Mouse (Mus musculus) limb, embryonic 14.5 days (tissue): ENCODE results near the gene Senp7. TPM values are rescaled to one million over a fixed set of nuclear protein-coding genes. Genes with fewer than 3 reads are reported as not detected.
"Not testable (repeated sequence)": the region's sequence is repeated elsewhere in the genome, so short reads cannot be mapped to it uniquely, and the experiment has no call there.

ENCODE experiments used
- ATAC-seq: fragments of 200-750 bp; cut with Nextera tagmentation; 2 replicates; pipeline ENCODE4 v1.8.0; 2017; ENCODE audit warnings: low read depth, moderate number of reproducible peaks, moderate TSS enrichment; ENCODE audit not compliant: low FRiP score
- DNase-seq: peaks from one replicate; pipeline ENCODE4 v3.0.0-alpha.2; 2015; ENCODE audit warnings: low spot score
- H3K27ac ChIP-seq: fragments of 300-500 bp; sonication (generic); replicated peaks from 2 replicates; pipeline ENCODE4 v1.5.1; 2014; ENCODE audit warnings: low read depth, mild to moderate bottlenecking, low read length, moderate library complexity, mixed read lengths
- H3K27me3 ChIP-seq: fragments of 300-500 bp; sonication (generic); 2 replicates; pipeline ENCODE4 v1.6.1; 2014; ENCODE audit warnings: low read length, mixed read lengths; ENCODE audit not compliant: control insufficient read depth, insufficient read depth
- H3K36me3 ChIP-seq: fragments of 300-500 bp; sonication (generic); 2 replicates; pipeline ENCODE4 v1.6.1; 2014; ENCODE audit warnings: mild to moderate bottlenecking, low read length, moderate library complexity, mixed read lengths; ENCODE audit not compliant: control insufficient read depth, insufficient read depth
- H3K4me1 ChIP-seq: fragments of 300-500 bp; sonication (generic); 2 replicates; pipeline ENCODE4 v1.6.1; 2014; ENCODE audit warnings: antibody characterized with exemption, low read length, mixed read lengths; ENCODE audit not compliant: control insufficient read depth, insufficient read depth
- H3K4me2 ChIP-seq: fragments of 300-500 bp; sonication (generic); replicated peaks from 2 replicates; pipeline ENCODE4 v1.6.1; 2014; ENCODE audit warnings: low read depth, mild to moderate bottlenecking, low read length, moderate library complexity; ENCODE audit not compliant: severe bottlenecking
- H3K4me3 ChIP-seq: fragments of 300-500 bp; sonication (generic); replicated peaks from 2 replicates; pipeline ENCODE4 v1.5.1; 2014; ENCODE audit warnings: low read length
- H3K9ac ChIP-seq: fragments of 300-500 bp; sonication (generic); 2 replicates; pipeline ENCODE4 v1.6.1; 2014; ENCODE audit warnings: mild to moderate bottlenecking, low read depth, low read length, moderate library complexity; ENCODE audit not compliant: severe bottlenecking
- H3K9me3 ChIP-seq: fragments of 300-500 bp; sonication (generic); 2 replicates; pipeline ENCODE4 v1.6.1; 2016; ENCODE audit warnings: low read length; ENCODE audit not compliant: control insufficient read depth
- POLR2A ChIP-seq: fragments of 200-500 bp; IDR thresholded peaks from 2 replicates; pipeline ENCODE4 v1.8.0; 2012; ENCODE audit warnings: inconsistent platforms, mild to moderate bottlenecking, moderate library complexity, borderline replicate concordance; ENCODE audit not compliant: insufficient read depth, insufficient read length; ENCODE audit errors: extremely low read depth
- WGBS: fragments of 180-500 bp; shearing (Covaris S2); extraction: QIAGEN DNeasy Blood & Tissue Kit; methylation state at CpG from one replicate; pipeline ENCODE4 v1.1.7; 2014; 5-methylcytosine and 5-hydroxymethylcytosine counted together
- polyA plus RNA-seq, 2 experiments: library from polyadenylated mRNA; depleted of rRNA in 1 of 2; stranded (reverse) in 1 of 2; unstranded in 1 of 2; fragments of >200 nt; fragmentation: Nextera tagmentation in 1 of 2; extraction: Ambion mirVana in 1 of 2; gene quantifications; 2 replicates each; pipeline versions ENCODE4 v1.2.1 to v1.2.3; 2012 to 2014

The Senp7 gene
- polyA plus RNA-seq, 2 experiments, result 25.3 to 34.5 TPM

DNA sequence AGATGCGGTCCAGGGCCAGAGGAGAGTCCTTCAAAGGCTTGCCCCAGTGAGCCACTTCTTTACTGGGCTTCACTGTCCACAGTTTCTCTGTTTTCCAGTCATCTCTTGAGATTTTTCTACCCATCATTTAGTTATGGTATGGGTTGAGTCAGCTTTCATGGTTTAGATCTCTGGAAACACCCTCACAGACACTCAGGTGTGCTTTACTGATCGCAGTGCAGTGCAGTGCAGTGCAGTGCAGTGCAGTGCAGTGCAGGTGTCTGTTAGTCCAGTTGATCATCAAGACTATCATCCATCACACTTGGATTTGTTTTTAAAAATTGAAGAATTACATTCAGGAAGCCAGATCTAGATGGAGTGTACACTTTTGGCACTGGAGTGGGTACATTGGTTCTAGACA is 38.2 kb downstream of the Senp7 start:
- Histone ChIP-seq H3K9me3 (no peaks in the 10 kb centered on the region), H3K9ac (no peak overlapping the region), H3K27ac (no peak overlapping the region), H3K4me2 (no peak overlapping the region), H3K4me3 (no peak overlapping the region), H3K27me3 (no peaks in the 10 kb centered on the region), H3K36me3 (peaks cover 26% of the 10 kb centered on the region), H3K4me1 (no peaks in the 10 kb centered on the region)
- ATAC-seq (no peak), DNase-seq (no peak)
- no peak for TF ChIP-seq POLR2A
- WGBS, result 92% methylated on average over 2 of the region's 2 CpGs

DNA sequence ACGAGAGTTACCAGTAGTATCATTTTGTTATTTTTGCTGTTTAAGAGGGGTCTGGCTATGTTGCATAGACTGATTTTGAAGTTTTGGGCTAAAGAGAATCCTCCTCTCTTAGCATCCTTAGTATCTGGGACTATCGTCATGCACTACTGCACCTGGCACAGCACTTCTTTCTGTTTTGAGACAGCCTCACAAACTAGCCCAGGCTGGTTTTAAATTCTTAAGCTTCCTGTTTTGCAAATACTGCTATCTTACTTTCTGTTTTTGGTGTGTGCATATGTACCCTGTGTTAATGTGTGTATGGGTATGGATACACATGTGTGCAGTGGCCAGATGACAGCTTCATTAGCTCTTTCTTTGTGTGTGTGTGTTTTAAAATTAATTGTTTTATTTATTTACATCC is 42.2 kb downstream of the Senp7 start:
- Histone ChIP-seq H3K27me3 (no peaks in the 10 kb centered on the region), H3K4me1 (no peaks in the 10 kb centered on the region), H3K27ac (no peak overlapping the region), H3K4me3 (no peak overlapping the region), H3K9me3 (no peaks in the 10 kb centered on the region), H3K36me3 (peaks cover 36% of the 10 kb centered on the region; the same call in 1 of the 2 replicates), H3K4me2 (no peak overlapping the region), H3K9ac (no peak overlapping the region)
- TF ChIP-seq POLR2A, result no peak
- ATAC-seq, result no peak
- no peak for DNase-seq
- 99% methylated on average over 2 of the region's 2 CpGs for WGBS

DNA sequence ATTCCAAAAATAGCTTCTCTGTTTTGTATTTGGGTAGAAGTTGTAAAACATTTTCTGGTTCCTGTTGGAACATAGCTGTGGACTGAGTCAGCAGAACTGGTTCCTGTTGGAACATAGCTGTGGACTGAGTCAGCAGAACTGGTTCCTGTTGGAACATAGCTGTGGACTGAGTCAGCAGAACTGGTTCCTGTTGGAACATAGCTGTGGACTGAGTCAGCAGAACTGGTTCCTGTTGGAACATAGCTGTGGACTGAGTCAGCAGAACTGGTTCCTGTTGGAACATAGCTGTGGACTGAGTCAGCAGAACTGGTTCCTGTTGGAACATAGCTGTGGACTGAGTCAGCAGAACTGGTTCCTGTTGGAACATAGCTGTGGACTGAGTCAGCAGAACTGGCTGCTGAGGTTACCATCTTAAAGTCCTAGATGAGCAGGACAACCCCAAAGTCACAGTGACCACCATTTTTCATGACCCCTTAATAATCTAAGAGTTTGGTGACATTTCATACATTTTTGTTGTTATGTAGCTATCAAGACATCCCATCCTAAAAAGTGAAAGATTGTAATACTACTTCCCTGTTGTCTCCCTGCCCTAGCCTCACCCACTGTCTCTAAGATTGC is 48.4 kb downstream of the Senp7 start:
- H3K9me3 ChIP-seq, H3K4me3 ChIP-seq, ATAC-seq, H3K9ac ChIP-seq, H3K4me2 ChIP-seq, H3K27ac ChIP-seq, H3K27me3 ChIP-seq, DNase-seq, H3K4me1 ChIP-seq: not testable (repeated sequence)
- peaks cover 42% of the 10 kb centered on the region for H3K36me3 ChIP-seq

DNA sequence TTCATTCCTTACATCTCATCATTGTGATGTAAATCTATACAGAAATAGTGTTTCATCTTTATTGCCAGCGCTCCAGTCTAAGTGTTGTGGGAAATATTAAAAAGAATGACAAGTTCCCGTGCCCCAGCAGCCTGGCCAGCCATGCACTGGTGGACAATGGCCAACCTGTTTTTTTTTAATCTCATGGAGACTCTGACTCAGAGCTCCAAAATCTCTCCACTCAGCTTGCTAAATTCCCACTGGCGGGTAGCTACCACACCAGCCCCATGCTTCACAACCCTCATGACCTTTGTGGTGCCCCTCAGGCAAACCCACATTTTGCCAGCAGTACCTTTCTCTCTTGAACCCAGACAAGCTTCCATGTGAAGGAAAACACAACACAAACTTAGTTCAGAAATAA is 67.6 kb downstream of the Senp7 start:
- H3K4me2 ChIP-seq, result no peak overlapping the region
- WGBS, result 84% methylated on average over 3 of the region's 3 CpGs
- ATAC-seq, result no peak

DNA sequence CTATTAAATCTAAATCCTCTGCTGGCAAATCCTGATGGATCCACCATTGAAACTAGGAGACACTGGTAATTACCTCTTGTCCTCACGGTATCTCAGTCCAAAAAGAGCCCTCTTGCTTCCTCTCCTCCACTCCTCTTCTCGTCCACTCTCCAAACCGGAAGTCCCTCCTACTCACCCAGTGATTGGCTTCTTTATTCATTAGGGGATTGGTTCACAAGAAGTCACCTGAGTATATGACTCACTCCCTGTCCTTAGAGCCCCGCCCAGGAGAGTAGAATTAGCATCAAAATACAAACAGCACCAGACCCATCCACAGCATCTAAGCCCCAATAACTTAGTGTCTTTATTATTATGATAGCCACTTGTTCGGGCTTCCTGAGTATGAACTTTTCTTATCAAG is 68.0 kb downstream of the Senp7 start:
- DNase-seq (no peak), ATAC-seq (no peak)
- WGBS, result 87% methylated on average over 5 of the region's 5 CpGs
- Histone ChIP-seq H3K36me3 (peaks cover 43% of the 10 kb centered on the region), H3K27me3 (no peaks in the 10 kb centered on the region), H3K9me3 (no peaks in the 10 kb centered on the region), H3K4me3 (no peak overlapping the region), H3K4me2 (no peak overlapping the region), H3K27ac (no peak overlapping the region), H3K4me1 (no peaks in the 10 kb centered on the region), H3K9ac (no peak overlapping the region)
- no peak for TF ChIP-seq POLR2A

More for the DNA sequence above, 67.6 kb downstream of the Senp7 start:
- Histone ChIP-seq H3K4me3 (no peak overlapping the region), H3K9me3 (no peaks in the 10 kb centered on the region), H3K36me3 (peaks cover 41% of the 10 kb centered on the region), H3K27ac (no peak overlapping the region), H3K4me1 (no peaks in the 10 kb centered on the region), H3K27me3 (no peaks in the 10 kb centered on the region), H3K9ac (no peak overlapping the region)
- DNase-seq, result no peak
- no peak for TF ChIP-seq POLR2A
